Mouse (Mus musculus): ENCODE results near the gene Fam160a2. TPM values are rescaled to one million over a fixed set of nuclear protein-coding genes. Genes with fewer than 3 reads are reported as not detected.

The Fam160a2 gene
- polyA plus RNA-seq, 1 experiment from 2014 or later, result 34.0 TPM

GRCm38 (mm10) chr7:105426051-105426450, 26.2 kb upstream of the Fam160a2 start:
- Histone ChIP-seq H3K4me2 (ENCODE audit: low read length) (peak overlapping the region; percentile 70), H3K27ac (replicated peaks in 1 of 2; ENCODE audit: control insufficient read depth in 1 of 2, insufficient read depth in 1 of 2, low read depth in 2 of 2, low read length in 2 of 2) (no peak overlapping the region), H3K27me3 (ENCODE audit: control insufficient read depth, insufficient read depth, low read length) (peaks cover 45% of the 10 kb centered on the region), H3K36me3 (ENCODE audit: control insufficient read depth, insufficient read depth, low read length) (no peaks in the 10 kb centered on the region), H3K9ac (ENCODE audit: low read length) (peak overlapping the region; percentile 54), H3K4me1 (ENCODE audit: control insufficient read depth in 2 of 2, insufficient read depth in 2 of 2, low read length in 2 of 2) (peaks cover 0 to 5% of the 10 kb centered on the region in 2 experiments; a peak in 3 of 4 replicates), H3K4me3 (ENCODE audit: control insufficient read depth in 1 of 2, insufficient read depth in 1 of 2, low read depth in 1 of 2, low read length in 2 of 2) (peak overlapping the region; percentile 35 to 38), H3K9me3 (ENCODE audit: control insufficient read depth, low read length) (no peaks in the 10 kb centered on the region)
- 12% methylated on average over 10 of the region's 11 CpGs for WGBS
- no peak for ATAC-seq (ENCODE audit: insufficient number of reproducible peaks, insufficient read depth, low FRiP score, low read depth)

GRCm38 (mm10) chr7:105425424-105426043, 25.7 kb upstream of the Fam160a2 start, which contains the start of gene Cckbr:
TSS of gene Cckbr (plus strand) at chr7:105425731.
- Histone ChIP-seq H3K4me1 (ENCODE audit: control insufficient read depth in 2 of 2, insufficient read depth in 2 of 2, low read length in 2 of 2) (peaks cover 0 to 5% of the 10 kb centered on the region in 2 experiments; a peak in 3 of 4 replicates), H3K27me3 (ENCODE audit: control insufficient read depth, insufficient read depth, low read length) (peaks cover 45% of the 10 kb centered on the region), H3K4me3 (ENCODE audit: control insufficient read depth in 1 of 2, insufficient read depth in 1 of 2, low read depth in 1 of 2, low read length in 2 of 2) (peak within 1 kb of the TSS; percentile 35 to 38), H3K4me2 (ENCODE audit: low read length) (peak within 1 kb of the TSS; percentile 70), H3K9ac (ENCODE audit: low read length) (peak within 1 kb of the TSS; percentile 54), H3K9me3 (ENCODE audit: control insufficient read depth, low read length) (no peaks in the 10 kb centered on the region), H3K27ac (replicated peaks in 1 of 2; ENCODE audit: control insufficient read depth in 1 of 2, insufficient read depth in 1 of 2, low read depth in 2 of 2, low read length in 2 of 2) (no peak within 1 kb of the TSS), H3K36me3 (ENCODE audit: control insufficient read depth, insufficient read depth, low read length) (no peaks in the 10 kb centered on the region)
- ATAC-seq (ENCODE audit: insufficient number of reproducible peaks, insufficient read depth, low FRiP score, low read depth), result no peak; the same call in 1 of the 2 replicates
- 4% methylated on average over 31 of the region's 31 CpGs for WGBS

GRCm38 (mm10) chr7:105424368-105424767, 24.5 kb upstream of the Fam160a2 start:
- H3K27me3 ChIP-seq (ENCODE audit: control insufficient read depth, insufficient read depth, low read length), result peaks cover 45% of the 10 kb centered on the region
- peaks cover 0 to 5% of the 10 kb centered on the region in 2 experiments; a peak in 3 of 4 replicates for H3K4me1 ChIP-seq (ENCODE audit: control insufficient read depth in 2 of 2, insufficient read depth in 2 of 2, low read length in 2 of 2)

GRCm38 (mm10) chr7:105420903-105421302, 21.0 kb upstream of the Fam160a2 start:
- Histone ChIP-seq H3K4me1 (ENCODE audit: control insufficient read depth in 2 of 2, insufficient read depth in 2 of 2, low read length in 2 of 2) (peaks cover 0 to 2% of the 10 kb centered on the region in 2 experiments; a peak in 3 of 4 replicates), H3K4me2 (ENCODE audit: low read length) (no peak overlapping the region), H3K27me3 (ENCODE audit: control insufficient read depth, insufficient read depth, low read length) (peaks cover 27% of the 10 kb centered on the region), H3K36me3 (ENCODE audit: control insufficient read depth, insufficient read depth, low read length) (no peaks in the 10 kb centered on the region), H3K9me3 (ENCODE audit: control insufficient read depth, low read length) (no peaks in the 10 kb centered on the region), H3K9ac (ENCODE audit: low read length) (no peak overlapping the region), H3K4me3 (ENCODE audit: control insufficient read depth in 1 of 2, insufficient read depth in 1 of 2, low read depth in 1 of 2, low read length in 2 of 2) (no peak overlapping the region), H3K27ac (replicated peaks in 1 of 2; ENCODE audit: control insufficient read depth in 1 of 2, insufficient read depth in 1 of 2, low read depth in 2 of 2, low read length in 2 of 2) (no peak overlapping the region)
- WGBS, result 21% methylated on average over 2 of the region's 2 CpGs
- ATAC-seq (ENCODE audit: insufficient number of reproducible peaks, insufficient read depth, low FRiP score, low read depth), result no peak

More at GRCm38 (mm10) chr7:105424368-105424767, 24.5 kb upstream of the Fam160a2 start:
- H3K9ac ChIP-seq (ENCODE audit: low read length), result no peak overlapping the region
- no peak overlapping the region for H3K27ac ChIP-seq (replicated peaks in 1 of 2; ENCODE audit: control insufficient read depth in 1 of 2, insufficient read depth in 1 of 2, low read depth in 2 of 2, low read length in 2 of 2)
- H3K9me3 ChIP-seq (ENCODE audit: control insufficient read depth, low read length), result no peaks in the 10 kb centered on the region
- no peak overlapping the region for H3K4me2 ChIP-seq (ENCODE audit: low read length)
- no peaks in the 10 kb centered on the region for H3K36me3 ChIP-seq (ENCODE audit: control insufficient read depth, insufficient read depth, low read length)
- no peak for ATAC-seq (ENCODE audit: insufficient number of reproducible peaks, insufficient read depth, low FRiP score, low read depth)
- H3K4me3 ChIP-seq (ENCODE audit: control insufficient read depth in 1 of 2, insufficient read depth in 1 of 2, low read depth in 1 of 2, low read length in 2 of 2), result no peak overlapping the region
- WGBS, result 19% methylated on average over 5 of the region's 5 CpGs

- Histone ChIP-seq H3K27me3 (ENCODE audit: control insufficient read depth, insufficient read depth, low read length) (no peaks in the 10 kb centered on the region), H3K27ac (replicated peaks in 1 of 2; ENCODE audit: control insufficient read depth in 1 of 2, insufficient read depth in 1 of 2, low read depth in 2 of 2, low read length in 2 of 2) (no peak overlapping the region), H3K36me3 (ENCODE audit: control insufficient read depth, insufficient read depth, low read length) (no peaks in the 10 kb centered on the region), H3K9me3 (ENCODE audit: control insufficient read depth, low read length) (no peaks in the 10 kb centered on the region), H3K4me1 (ENCODE audit: control insufficient read depth in 2 of 2, insufficient read depth in 2 of 2, low read length in 2 of 2) (no peaks in the 10 kb centered on the region), H3K4me3 (ENCODE audit: control insufficient read depth in 1 of 2, insufficient read depth in 1 of 2, low read depth in 1 of 2, low read length in 2 of 2) (no peak overlapping the region), H3K4me2 (ENCODE audit: low read length) (no peak overlapping the region), H3K9ac (ENCODE audit: low read length) (no peak overlapping the region)
- WGBS, result 83% methylated on average over 5 of the region's 5 CpGs
- no peak for ATAC-seq (ENCODE audit: insufficient number of reproducible peaks, insufficient read depth, low FRiP score, low read depth)
Measured at GRCm38 (mm10) chr7:105418106-105418505, 18.3 kb upstream of the Fam160a2 start.

- H3K4me2 ChIP-seq (ENCODE audit: low read length), result no peak overlapping the region
- no peak overlapping the region for H3K9ac ChIP-seq (ENCODE audit: low read length)
- WGBS, result 86% methylated on average over 7 of the region's 7 CpGs
- H3K27ac ChIP-seq (replicated peaks in 1 of 2; ENCODE audit: control insufficient read depth in 1 of 2, insufficient read depth in 1 of 2, low read depth in 2 of 2, low read length in 2 of 2), result no peak overlapping the region
- no peak for ATAC-seq (ENCODE audit: insufficient number of reproducible peaks, insufficient read depth, low FRiP score, low read depth)
- no peaks in the 10 kb centered on the region for H3K4me1 ChIP-seq (ENCODE audit: control insufficient read depth in 2 of 2, insufficient read depth in 2 of 2, low read length in 2 of 2)
- no peaks in the 10 kb centered on the region for H3K36me3 ChIP-seq (ENCODE audit: control insufficient read depth, insufficient read depth, low read length)
- no peak overlapping the region for H3K4me3 ChIP-seq (ENCODE audit: control insufficient read depth in 1 of 2, insufficient read depth in 1 of 2, low read depth in 1 of 2, low read length in 2 of 2)
- no peaks in the 10 kb centered on the region for H3K27me3 ChIP-seq (ENCODE audit: control insufficient read depth, insufficient read depth, low read length)
- H3K9me3 ChIP-seq (ENCODE audit: control insufficient read depth, low read length), result no peaks in the 10 kb centered on the region
Measured at GRCm38 (mm10) chr7:105416529-105416928, 16.7 kb upstream of the Fam160a2 start.

GRCm38 (mm10) chr7:105414385-105414784, 14.5 kb upstream of the Fam160a2 start:
- H3K4me3 ChIP-seq (ENCODE audit: control insufficient read depth in 1 of 2, insufficient read depth in 1 of 2, low read depth in 1 of 2, low read length in 2 of 2), result no peak overlapping the region
- no peak overlapping the region for H3K4me2 ChIP-seq (ENCODE audit: low read length)
- 59% methylated on average over 6 of the region's 6 CpGs for WGBS
- no peak for ATAC-seq (ENCODE audit: insufficient number of reproducible peaks, insufficient read depth, low FRiP score, low read depth)
- no peaks in the 10 kb centered on the region for H3K4me1 ChIP-seq (ENCODE audit: control insufficient read depth in 2 of 2, insufficient read depth in 2 of 2, low read length in 2 of 2)
- H3K9ac ChIP-seq (ENCODE audit: low read length), result no peak overlapping the region
- no peak overlapping the region for H3K27ac ChIP-seq (replicated peaks in 1 of 2; ENCODE audit: control insufficient read depth in 1 of 2, insufficient read depth in 1 of 2, low read depth in 2 of 2, low read length in 2 of 2)
- H3K27me3 ChIP-seq (ENCODE audit: control insufficient read depth, insufficient read depth, low read length), result no peaks in the 10 kb centered on the region
- H3K9me3 ChIP-seq (ENCODE audit: control insufficient read depth, low read length), result no peaks in the 10 kb centered on the region
- H3K36me3 ChIP-seq (ENCODE audit: control insufficient read depth, insufficient read depth, low read length), result no peaks in the 10 kb centered on the region
